Mouse (Mus musculus) lung, postnatal 14 days (tissue): Measurements from ENCODE around the gene Cdk13.

Experiments
- DNase-seq: peaks from one replicate; pipeline ENCODE4 v3.0.0; 2021

The Cdk13 gene

DNA sequence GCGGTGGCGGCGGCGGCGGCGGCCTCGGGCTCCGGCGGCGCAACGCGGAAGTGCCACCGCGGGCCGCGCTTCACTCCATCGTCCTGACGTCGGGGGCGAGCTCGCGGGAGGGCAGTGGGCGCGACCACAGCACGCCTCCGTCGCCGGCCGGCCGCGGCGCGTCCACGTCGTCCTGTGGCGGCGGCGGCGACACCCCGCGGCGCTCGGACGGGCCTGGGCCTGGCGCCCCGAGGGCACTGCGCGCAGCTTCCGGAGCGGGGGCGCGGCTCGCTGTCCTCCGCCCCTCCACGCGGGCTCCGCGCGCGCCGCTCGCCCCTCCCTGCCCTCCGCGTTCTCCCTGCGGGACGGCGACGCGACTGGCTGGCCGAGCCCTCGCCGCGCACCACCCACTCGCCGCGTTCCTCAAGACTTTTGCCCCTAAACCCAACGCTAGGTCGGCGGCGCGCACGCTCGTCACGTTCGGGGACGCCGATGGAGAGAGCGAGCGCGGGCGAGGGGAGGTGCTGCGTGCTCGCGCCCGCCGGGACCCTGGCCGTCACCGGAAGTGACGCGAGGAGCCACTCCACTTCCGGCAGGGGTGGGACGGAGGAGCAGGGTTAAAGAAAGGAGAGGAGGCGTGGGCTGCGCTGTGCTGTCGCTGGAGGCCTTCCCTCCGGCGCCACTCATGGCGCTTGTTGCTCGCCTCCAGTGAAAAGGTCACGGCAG, at the start of gene Cdk13:
Gene Cdk13 (minus strand): TSS at position 189 of the 705 bp plus-strand sequence.
- DNase-seq, result peak; percentile 99

DNA sequence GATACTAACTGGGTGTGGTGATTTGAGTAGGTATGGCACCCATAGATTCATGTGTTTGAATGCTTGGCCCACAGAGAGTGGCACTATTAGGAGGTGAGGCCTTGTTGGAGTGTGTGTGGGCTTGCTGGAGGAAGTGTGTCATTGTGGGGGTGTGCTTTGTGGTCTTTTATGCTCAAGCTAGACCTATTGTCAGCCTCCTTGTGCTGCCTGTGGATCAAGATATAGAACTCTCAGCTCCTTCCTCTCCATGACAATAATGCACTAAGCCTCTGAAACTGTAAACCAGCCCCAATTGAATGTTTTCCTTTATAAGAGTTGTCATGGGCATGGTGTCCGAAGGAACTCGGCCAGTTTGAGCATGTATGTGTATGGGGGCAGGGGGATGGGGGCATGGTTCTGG, 38.4 kb upstream of the Cdk13 start:
- no peak for DNase-seq

DNA sequence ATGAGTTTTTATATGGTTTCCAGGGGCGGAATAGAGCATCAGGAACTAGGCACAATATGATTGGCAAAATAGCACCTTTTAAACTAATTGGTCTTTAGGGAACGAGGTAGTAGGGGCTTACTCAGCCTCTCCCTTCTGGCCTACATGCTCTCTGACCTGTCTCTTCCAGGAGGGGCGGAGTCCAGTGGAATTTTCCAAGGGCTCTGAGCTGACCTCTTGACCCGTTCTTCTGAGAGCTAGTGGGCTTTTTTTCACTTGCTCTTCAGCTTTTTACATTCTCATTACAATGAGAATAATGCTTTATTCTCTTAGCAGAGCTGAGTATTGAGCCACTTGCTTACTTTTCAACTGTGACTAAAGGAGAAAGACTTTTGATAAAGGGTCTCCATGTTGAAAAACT, 37.9 kb upstream of the Cdk13 start:
- DNase-seq, result no peak

DNA sequence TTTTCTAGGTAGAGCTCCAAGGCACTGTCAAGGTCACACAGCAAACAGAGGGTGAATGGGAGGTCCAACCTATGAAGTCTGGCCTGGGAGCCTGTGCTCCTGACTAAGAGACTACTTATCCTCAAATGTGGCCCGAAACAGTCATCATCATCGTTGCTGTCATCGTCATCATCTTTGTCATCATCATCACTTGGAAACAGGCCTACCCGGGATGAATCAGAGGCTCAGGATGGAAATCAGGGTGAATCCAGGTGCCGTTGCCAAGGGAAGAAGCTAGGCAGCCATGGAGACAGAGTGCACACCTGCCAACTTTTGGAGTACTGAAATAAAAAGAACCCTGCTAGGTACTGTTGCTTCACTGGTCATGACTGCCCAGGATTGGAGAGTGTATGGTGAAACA, 34.2 kb upstream of the Cdk13 start:
- DNase-seq, result no peak

DNA sequence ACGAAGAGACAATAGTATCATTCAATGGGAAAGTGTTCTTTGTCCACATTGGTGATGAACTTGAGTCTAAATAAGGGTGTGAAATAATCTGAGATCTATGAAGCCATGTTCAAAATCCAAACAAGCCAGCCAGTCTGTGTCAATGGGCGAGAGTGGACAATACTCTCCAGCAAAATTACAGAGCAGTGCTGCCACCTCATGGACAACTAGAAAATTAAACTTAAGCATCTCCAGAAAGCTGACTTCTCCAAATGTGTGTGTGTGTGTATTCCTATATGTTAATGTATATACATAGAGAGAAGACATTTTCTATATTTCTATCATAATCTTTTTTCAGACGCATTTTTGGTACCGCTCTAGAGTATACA, 33.6 kb upstream of the Cdk13 start:
- peak; percentile 80 for DNase-seq

DNA sequence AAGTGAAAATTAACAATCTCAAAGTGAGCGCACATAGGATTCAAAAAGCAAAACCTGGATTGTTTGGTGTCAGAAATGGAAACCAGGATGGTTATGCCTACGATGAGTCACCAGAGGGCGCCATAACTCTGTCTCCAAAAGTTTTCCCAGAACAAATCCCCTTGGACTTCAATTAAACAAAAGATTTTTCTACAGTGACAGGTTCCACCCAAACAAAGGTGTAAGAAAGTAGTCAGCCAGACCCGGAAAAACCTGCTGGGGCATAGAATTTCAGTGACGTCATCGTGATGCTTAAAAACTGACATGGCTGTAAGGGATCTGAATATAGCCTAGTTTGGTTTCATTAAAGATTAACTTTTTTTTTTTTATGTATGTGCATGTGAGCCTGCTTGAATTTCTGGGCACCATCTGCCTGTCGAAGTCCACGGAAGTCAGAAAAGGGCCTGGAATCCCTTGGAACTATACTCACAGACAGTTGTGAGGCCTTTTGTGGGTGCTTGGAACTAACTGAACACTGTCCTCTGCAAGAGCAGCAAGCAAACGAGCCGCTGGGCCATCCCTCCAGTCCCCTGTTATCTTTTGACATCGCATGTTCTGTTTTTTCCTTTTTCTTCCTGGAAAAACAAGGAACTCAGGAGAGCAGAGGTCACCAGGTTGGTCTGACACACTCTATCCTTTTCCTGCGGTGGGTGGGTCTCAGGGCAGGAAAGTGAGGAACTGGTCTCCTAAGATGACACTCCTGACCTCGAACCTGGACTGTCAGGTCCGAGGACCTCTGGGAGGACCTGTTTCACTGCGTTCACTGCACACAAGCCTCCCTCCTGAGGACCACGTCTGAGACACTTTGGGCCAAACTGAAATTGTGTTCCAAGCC, 33.0 kb upstream of the Cdk13 start:
- peak; percentile 59 for DNase-seq

DNA sequence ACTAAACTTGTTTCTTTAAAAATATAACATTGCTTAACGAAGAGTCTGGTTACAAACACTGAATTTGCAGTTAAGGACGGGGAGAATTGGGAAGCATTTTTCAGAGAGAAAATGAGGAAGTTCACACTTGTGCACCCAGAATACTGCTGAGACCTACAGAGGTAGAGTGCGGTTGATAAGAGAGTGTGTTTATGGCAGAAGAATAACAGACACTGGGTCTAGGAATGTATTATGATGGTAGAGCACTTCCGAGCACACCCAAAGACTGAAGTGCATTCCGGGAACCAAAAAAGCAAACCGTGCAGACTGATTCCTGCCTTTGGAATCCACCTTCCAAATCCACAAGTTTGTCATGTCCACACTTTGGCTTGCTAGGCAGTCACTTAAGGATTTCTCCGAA, 31.9 kb upstream of the Cdk13 start:
- DNase-seq, result no peak

DNA sequence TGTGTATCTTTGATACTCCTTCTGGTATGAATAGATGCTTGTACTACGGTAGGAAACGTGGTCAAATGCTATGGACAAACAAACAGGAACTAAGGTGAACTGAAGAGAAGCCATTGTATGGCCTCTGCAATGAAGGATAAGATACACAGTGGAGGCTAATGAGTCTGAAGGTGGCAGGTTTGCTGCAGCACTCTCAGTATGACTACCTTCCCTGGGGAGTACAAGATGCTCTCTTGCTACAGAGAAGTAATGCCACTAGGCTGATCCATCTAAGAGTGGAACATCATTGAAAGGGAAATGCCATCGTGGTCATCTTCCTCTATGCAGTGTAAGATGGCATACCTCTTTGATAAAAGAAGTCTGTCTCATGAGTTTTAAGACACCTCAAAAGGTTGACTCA, 28.0 kb upstream of the Cdk13 start:
- DNase-seq, result no peak

DNA sequence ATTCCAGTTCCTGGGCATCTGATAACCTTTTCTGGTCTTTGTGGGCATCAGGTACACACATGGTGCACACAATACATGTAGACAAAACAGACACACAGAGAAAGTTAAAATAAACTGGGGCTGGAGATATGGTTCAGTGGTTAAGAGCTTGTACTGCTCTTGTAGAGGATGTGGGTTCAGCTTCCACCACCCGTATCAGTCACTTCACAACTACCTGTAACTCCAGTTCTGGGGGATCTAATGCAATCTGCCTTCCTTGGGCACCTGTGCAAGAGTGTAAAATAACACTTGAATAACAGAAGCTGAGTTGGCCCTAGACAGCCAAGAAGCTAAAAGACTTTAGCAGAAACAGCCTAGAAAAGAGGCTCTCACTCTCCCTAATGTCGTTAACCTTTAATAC, 12.3 kb upstream of the Cdk13 start:
- DNase-seq, result no peak

DNA sequence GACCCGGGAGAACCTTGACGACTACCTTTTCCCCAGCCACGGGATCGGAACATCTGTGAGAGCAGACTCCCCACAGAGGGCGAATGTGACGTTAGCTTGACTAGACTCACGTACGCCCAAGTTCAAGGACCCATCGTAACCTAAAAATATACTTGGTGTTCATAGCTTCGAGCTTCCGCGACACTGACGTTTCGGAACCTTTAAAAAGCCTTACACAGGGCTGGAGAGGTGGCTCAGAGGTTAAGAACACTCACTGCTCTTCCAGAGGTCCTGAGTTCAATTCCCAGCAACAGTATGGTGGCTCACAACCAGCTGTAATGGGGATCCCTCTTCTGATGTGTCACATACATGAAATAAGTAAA, 698 bp upstream of the Cdk13 start:
- DNase-seq, result no peak

DNA sequence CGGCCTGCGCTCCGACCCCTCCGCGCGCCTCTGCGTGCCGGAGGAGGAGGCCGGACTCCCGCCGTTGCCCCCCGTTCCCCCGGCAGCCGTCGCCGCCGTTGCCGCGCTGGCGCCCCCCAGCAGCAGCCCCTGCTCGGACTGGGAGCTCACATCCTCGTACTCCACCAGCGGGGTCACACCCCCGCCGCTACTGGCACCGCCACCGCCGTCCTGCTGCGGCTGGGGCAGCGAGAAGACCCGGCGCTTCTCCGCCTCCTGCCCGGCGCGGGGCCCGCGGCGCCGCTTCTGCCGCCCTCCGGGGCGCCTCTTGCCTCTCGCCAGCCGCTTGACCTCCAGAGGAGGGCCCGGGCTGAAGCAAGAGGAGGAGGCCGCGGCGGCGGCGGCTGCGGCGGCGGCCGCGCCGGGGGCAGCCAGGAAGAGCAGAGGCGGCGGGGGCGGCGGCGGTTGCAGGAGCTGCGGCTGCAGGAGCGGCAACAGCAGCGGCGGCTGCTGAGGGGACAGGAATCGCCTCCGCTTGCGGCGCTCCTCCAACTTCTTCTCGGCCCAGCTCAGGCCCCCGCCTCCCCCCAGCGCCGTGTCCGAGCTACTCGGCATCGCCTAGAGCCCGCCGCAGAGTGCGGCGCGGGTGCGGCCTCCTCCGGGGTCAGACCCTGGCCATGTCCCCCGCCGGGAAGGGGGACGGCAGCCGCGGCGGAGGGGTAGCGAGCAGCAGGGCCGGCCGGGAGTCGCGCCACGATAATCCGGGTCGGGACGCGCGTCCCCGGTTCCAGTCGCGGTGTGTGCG, 647 bp downstream of the Cdk13 start:
- DNase-seq, result peak; percentile 35

DNA sequence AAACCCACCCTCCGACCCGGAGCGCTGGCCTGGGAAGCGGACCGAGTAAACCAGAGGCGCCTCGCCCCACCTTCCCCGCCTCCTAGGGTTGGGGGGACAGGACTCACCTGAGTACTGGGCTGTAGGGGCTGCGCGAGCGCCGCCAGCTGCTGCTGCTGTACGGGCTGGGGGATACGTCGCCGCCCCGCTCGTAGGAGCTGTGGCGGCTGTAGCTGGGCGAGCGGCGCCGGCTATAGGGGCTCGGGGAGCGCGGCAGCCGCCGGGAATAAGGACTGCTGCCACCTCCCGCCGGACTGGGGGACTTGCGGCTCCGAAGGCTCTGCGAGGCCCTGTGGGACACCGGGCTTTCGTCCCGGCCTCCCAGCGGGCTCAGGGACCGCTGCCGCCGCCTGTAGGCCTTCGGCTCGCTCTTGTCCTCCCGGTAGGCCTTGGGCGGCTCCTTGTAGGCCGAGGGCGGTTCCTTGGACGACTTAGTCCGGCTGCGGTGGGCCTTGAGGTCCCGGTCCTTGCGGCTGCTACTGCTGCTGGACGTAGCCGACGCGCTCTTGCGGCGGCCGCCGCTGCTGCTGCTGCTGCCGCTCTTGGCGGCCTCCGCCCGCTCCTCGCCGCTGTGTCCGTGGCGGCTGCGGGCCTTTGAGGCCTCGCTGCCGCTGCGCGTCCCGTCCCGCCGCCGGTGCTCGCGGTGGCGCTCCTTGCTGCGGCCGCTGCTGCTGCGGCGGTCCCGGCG, 1.4 kb downstream of the Cdk13 start:
- DNase-seq, result peak; percentile 78

DNA sequence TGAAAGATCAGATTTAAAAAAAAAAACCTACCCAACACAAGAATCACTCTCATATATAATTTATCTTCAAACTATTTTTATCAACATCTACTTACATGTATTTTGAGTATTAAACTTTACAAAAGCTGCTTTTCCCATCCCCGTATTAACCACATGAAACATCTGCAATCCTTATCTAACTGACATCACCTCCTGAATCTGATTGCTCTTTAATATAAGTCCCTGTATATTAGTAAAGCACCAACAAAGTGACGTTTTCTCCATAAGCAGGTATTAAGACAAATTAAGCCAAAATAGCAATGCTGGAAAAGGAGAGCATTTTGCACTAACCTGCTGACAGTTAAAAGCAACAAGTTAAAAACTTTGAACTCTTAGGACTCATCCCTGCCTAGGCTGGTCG, 2.0 kb downstream of the Cdk13 start:
- DNase-seq, result no peak

DNA sequence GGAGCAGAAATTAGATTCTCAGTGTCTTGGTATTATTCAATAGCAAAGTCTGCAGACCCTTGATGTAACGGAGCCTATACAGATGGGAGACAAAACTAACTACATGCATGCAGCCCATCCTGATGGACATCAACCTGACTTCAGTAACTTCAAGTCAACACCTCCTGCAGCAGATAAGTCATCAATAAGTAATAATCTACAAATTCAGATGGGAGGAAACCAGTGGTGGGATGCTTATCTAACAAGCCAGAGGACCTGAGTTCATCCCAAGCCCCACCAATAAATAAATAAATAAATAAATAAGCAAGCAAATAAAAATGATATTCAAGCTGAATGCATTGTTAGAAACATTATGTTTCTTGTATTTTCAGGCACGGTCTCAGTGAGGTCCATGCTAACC, 5.2 kb downstream of the Cdk13 start:
- no peak for DNase-seq

DNA sequence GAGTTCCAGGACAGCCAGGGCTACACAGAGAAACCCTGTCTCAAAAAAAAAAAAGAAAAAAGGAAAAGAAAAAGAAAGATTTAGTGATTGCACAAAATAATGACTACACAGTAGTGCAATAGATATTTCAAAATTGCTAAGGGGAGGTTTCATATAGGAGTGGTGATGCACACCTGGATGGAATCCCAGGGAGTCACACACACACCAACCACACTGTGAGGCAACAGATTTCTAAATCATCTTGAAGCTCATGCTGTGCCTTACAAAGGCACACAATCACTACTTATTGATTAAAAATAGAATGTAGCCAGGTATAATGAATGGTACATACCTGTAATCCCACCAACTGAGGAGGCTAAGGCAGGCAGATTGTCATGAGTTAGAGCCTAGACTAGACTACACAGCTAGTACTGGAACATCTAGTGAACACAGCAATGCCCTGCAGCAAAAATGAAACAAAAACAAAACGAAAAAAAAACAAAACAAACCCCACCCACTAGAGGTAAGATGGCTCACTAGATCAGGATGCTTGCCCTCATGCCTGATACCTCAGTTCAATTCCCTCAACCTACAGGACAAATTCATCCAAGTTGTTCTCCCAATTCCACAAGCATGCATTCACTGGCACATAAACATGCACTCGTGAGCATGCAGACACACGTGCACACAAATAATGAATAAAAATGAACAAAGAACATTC, 9.0 kb downstream of the Cdk13 start:
- no peak for DNase-seq

DNA sequence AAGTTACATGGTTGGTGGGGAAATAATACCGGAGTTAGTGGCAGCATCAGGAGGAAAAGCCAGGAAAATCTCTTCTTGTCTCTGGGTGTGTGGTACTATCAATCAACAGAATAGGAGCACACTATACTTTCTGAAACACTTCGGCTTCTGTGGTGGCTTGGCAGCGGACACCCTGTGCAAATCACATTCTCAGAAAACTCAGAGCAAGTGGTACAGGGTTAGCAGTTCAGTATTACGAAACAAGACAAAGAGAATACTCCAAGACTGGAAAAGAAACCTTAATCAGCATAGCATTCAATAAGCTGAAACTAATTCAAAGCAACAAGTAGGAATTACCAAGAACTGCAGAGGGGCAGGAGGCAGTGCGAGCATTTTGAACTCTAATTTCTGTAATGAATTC, 21.3 kb downstream of the Cdk13 start:
- DNase-seq, result no peak

DNA sequence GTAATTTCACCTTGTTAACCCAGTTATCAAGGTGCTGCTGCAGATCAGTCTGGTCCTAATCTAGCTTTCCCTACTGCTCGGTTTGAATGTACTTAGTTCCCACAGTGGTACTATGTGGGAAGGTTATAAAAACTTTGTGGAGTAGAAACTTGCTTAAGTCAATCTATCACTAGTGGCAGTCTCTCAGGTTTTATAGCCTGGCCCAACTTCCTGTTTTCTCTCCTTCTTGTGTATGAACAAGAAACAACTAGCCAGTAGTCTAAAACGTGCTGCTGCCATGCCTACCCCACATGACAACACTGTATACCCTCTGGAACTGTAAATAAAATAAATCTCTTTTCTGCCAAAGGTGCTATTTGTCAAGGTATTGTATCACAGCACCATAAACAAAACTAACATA, 25.0 kb downstream of the Cdk13 start:
- no peak for DNase-seq

DNA sequence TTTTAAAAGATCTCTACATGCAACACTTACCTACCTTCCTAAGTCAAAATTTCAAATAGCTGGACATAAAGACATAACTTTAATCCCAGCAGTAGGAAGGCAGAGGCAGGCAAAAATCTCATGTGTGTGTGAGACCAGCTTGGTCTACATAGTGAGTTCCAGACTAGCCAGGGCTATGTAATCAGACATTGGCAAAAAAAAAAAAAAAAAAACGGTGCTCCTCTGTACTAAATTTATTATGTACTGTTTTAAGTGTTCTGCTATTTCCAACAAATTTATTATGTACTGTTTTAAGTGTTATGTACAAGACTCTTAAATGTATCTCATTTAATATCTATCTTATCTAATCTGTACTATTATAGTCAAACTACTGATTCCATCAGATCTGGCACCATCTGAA, 28.6 kb downstream of the Cdk13 start:
- DNase-seq, result no peak

DNA sequence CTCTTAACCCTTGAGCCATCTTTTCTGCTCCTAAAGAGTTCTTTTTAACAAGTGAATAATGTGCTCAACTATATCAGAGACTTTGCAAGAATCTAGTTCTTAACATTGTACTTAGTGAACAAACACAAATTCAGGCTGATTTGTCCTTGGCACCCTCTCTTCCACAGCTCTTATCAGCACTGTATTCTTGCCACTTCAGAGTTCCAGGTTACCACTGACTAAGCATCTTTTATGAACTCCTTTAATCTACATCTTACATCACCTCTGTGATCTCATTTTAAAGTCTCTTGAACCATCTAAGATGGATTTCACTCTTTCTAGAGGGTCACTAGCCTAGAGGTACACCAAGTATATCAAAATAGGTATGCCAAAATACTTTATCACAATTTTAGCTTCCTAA, 29.5 kb downstream of the Cdk13 start:
- no peak for DNase-seq

DNA sequence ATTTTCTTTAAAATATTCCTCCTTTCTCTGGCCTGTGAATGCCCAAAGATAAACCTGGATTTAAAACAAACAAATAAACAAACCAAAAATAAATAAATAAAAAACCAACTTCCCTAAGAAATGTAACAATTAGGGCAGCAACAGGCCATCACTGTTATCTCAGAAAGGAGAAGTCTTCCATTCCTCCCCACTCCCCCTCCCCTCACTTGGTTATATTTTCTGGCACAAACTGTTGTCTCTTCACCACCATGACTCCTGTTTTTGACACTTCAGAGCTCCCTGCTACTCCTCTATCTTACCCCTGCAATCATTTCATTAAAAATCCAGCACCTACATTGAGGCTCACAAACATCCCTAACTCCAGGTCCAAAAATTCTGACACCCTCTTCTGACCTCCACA, 31.8 kb downstream of the Cdk13 start:
- no peak for DNase-seq

DNA sequence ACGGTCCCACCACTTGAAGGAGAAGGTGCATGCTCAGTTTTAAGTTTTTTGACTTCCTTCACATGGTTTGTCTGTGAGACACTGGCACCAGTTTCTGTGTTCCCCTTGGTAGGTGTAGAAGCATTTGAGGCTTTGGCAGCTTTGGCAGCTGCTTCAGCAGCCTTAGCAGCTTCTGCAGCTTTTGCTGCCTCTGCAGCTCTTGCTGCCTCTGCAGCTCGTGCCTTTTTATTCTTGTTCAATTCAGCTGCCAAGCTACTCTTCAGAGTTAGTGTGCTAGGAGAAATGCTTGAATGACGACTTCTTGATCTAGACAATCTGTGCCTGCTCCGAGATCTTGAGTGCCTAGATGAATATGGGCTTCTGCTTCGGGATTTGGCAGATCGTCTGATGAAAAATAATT, 32.3 kb downstream of the Cdk13 start:
- no peak for DNase-seq

DNA sequence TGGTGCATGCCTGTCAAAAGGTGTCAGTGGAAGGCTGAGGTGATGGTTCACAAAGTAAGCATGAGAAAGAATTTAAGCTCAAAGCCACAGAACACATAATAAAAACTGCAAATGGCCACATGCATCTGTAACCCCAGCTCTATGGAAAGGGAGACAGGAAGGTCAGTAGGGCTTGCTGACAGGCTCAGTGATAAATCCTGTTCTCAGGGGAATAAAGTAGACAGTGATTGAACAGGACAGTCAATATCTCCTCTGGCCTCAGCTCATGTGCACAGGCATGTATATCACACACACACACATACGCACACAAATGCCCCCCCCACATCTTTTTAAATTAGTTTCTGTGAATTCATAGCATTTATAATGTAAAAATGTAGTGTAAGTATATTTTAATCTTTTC, 42.5 kb downstream of the Cdk13 start:
- no peak for DNase-seq

DNA sequence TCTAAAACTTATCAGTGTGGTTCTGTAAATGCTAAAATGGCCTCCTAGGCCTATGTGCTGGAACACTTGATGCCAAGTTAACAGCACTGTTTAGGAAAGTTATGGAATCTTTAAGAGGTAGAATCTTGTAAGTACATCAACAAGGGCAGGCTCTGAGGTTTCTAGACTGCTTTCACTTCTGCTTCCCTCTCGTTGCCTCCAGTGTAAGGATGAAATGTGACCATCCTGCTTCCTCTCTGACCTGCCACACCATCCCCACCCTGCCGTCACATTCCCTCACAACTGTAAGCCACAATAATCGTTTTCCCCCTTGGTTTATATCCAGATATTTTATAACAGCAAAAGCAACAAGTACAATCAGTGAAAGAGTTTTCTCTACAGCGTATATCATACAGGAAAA, 49.9 kb downstream of the Cdk13 start:
- no peak for DNase-seq
